ENCODE assay signal across 23 mouse cellular contexts in the genomic region with DNA sequence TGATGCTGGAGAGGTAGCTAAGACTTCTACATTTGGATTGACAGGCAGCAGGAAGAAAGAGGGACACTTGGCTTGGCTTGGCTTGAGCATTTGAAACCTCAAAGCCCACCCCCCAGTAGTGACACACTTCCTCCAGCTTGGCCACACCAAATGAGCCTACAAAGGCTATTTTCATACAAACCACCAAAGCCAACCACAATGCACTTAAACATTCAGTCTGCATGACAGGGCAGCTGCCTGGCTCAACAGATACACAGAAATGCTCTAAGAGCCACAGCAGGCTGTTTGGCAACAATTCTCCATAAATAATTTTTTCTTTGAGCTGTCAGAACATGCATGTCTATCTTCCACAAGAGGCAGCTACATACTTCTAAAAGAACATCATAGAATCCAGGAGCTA.
DNase-seq lines count a peak whose midpoint lies in the region; ATAC-seq and TF ChIP-seq lines count a peak whose summit lies in the region.
"Had no signal": no experiment of that assay in that cellular context is flagged by ENCODE, and none has a peak within 500 bp of the region (broad histone marks: within the 10 kb centered on the region; RNA-seq: fewer than 3 reads in every experiment).

No protein-coding gene starts in this region.

- H3K36me3 ChIP-seq in midbrain, postnatal 0 days (ENCODE audit: insufficient read depth, low read length) = no peaks in the 10 kb centered on the region
- no peaks in the 10 kb centered on the region for H3K36me3 ChIP-seq in midbrain, embryonic 15.5 days (replicated peaks)
- H3K36me3 ChIP-seq: embryonic facial prominence, embryonic 10.5 days; heart, embryonic 13.5 days; hindbrain, embryonic 13.5 days had no signal

- no peak overlapping the region for H3K4me3 ChIP-seq in midbrain, postnatal 0 days (ENCODE audit: low read depth, low read length)
- no peak overlapping the region for H3K4me3 ChIP-seq in midbrain, embryonic 15.5 days
- H3K4me3 ChIP-seq: embryonic facial prominence, embryonic 10.5 days; gastrocnemius, adult 2 months; heart, embryonic 13.5 days; hindbrain, embryonic 13.5 days had no signal

- no peaks in the 10 kb centered on the region for H3K4me1 ChIP-seq in midbrain, postnatal 0 days (ENCODE audit: insufficient read depth, low read length)
- H3K4me1 ChIP-seq in midbrain, embryonic 15.5 days = no peaks in the 10 kb centered on the region
- H3K4me1 ChIP-seq: embryonic facial prominence, embryonic 10.5 days; heart, embryonic 13.5 days; hindbrain, embryonic 13.5 days had no signal

- no peak overlapping the region for H3K27ac ChIP-seq in midbrain, postnatal 0 days (ENCODE audit: low read depth, low read length)
- H3K27ac ChIP-seq in midbrain, embryonic 15.5 days = no peak overlapping the region
- H3K27ac ChIP-seq: embryonic facial prominence, embryonic 10.5 days; gastrocnemius, adult 2 months; heart, embryonic 13.5 days; hindbrain, embryonic 13.5 days had no signal

- DNase-seq in midbrain, postnatal 0 days (ENCODE audit: low spot score) = peak; percentile 37
- peak; percentile 65 for DNase-seq in Muller cell, postnatal 12 days (ENCODE audit: inconsistent ontology term)
- DNase-seq in layer of hippocampus, adult 11-12 months (ENCODE audit: low spot score) = no peak
- no peak for DNase-seq in kidney, postnatal 10 days
- DNase-seq in adrenal gland, postnatal 36 days = no peak
- DNase-seq: adrenal gland, postnatal 10 days; B cell, adult 2 months; cerebellum, adult 18-20 months; cerebellum, adult 9-11 months; cerebellum, postnatal 36 days; gastrocnemius, adult 2 months; gastrocnemius, postnatal 25 days; heart, adult 11 months; heart, postnatal 36 days; kidney, adult 11 months had no signal

- no peaks in the 10 kb centered on the region for H3K27me3 ChIP-seq in midbrain, postnatal 0 days (ENCODE audit: insufficient read depth, low read length)
- no peaks in the 10 kb centered on the region for H3K27me3 ChIP-seq in midbrain, embryonic 15.5 days (replicated peaks)
- H3K27me3 ChIP-seq: heart, embryonic 13.5 days; hindbrain, embryonic 13.5 days had no signal

- no peak overlapping the region for H3K4me2 ChIP-seq in midbrain, postnatal 0 days (ENCODE audit: low read depth, low read length, poor library complexity, severe bottlenecking)
- H3K4me2 ChIP-seq in midbrain, embryonic 15.5 days = no peak overlapping the region
- H3K4me2 ChIP-seq: heart, embryonic 13.5 days; hindbrain, embryonic 13.5 days had no signal

- no peaks in the 10 kb centered on the region for H3K9me3 ChIP-seq in midbrain, postnatal 0 days (ENCODE audit: low read length)
- no peaks in the 10 kb centered on the region for H3K9me3 ChIP-seq in midbrain, embryonic 15.5 days
- H3K9me3 ChIP-seq: embryonic facial prominence, embryonic 10.5 days; heart, embryonic 13.5 days; hindbrain, embryonic 13.5 days had no signal

- TF ChIP-seq CTCF in midbrain, postnatal 0 days (IDR thresholded peaks at IDR 0.05) = no peak

- no peak overlapping the region for H3K9ac ChIP-seq in midbrain, postnatal 0 days (replicated peaks; ENCODE audit: low read length, poor library complexity, severe bottlenecking)
- H3K9ac ChIP-seq in midbrain, embryonic 15.5 days = no peak overlapping the region
- H3K9ac ChIP-seq: heart, embryonic 13.5 days; hindbrain, embryonic 13.5 days had no signal

- ATAC-seq in midbrain, postnatal 0 days (ENCODE audit: low FRiP score) = no peak
- ATAC-seq in midbrain, embryonic 15.5 days (replicated peaks) = no peak
- peak; percentile 98 for ATAC-seq in common myeloid progenitor, adult 5-6 weeks (replicated peaks; ENCODE audit: low read depth, poor library complexity, severe bottlenecking)
- ATAC-seq: CD4-positive, CD25-positive, alpha-beta regulatory T cell, adult 4 months; forebrain, embryonic 14.5 days; inflammation-experienced regulatory T-cells, adult 6 months had no signal

Comparison
In these comparisons a context has a peak if more than half of its experiments do, and no peak if none do; other contexts are left out.
1. DNase-seq: peak in midbrain, postnatal 0 days (single experiment) and Muller cell, postnatal 12 days (single experiment); none in layer of hippocampus, adult 11-12 months (single experiment), kidney, postnatal 10 days (single experiment) and adrenal gland, postnatal 36 days (0 of 2).